Mouse (Mus musculus) heart, adult 11 months (tissue): ENCODE measurements around the gene Srpk1.

ENCODE experiments used
- DNase-seq: peaks from one replicate; pipeline ENCODE4 v3.0.0; 2022

Gene Srpk1

GRCm38 (mm10) chr17:28622300-28622759 lies at the start of gene Srpk1:
Srpk1 (minus strand) TSS chr17:28622709.
- DNase-seq: peak; percentile 99

- no peak for DNase-seq
These were observed 37.1 kb upstream of the Srpk1 start for GRCm38 (mm10) chr17:28659564-28659963.

GRCm38 (mm10) chr17:28657936-28658335 lies 35.4 kb upstream of the Srpk1 start:
- DNase-seq: no peak

- DNase-seq: no peak
These were observed 27.8 kb upstream of the Srpk1 start for GRCm38 (mm10) chr17:28650268-28650667.

- DNase-seq: no peak
These were observed 26.3 kb upstream of the Srpk1 start for GRCm38 (mm10) chr17:28648607-28649370.

- DNase-seq: no peak
These were observed 23.7 kb upstream of the Srpk1 start for GRCm38 (mm10) chr17:28646221-28646620.

- DNase-seq: no peak
These were observed 21.6 kb upstream of the Srpk1 start for GRCm38 (mm10) chr17:28644112-28644511.

GRCm38 (mm10) chr17:28643697-28644096 lies 21.2 kb upstream of the Srpk1 start:
- no peak for DNase-seq

- no peak for DNase-seq
These were observed 17.6 kb upstream of the Srpk1 start for GRCm38 (mm10) chr17:28640113-28640512.

- DNase-seq: no peak
These were observed 15.5 kb upstream of the Srpk1 start for GRCm38 (mm10) chr17:28637711-28638690.

- DNase-seq: no peak
These were observed 13.3 kb upstream of the Srpk1 start for GRCm38 (mm10) chr17:28635842-28636241.

GRCm38 (mm10) chr17:28629125-28629524 lies 6.6 kb upstream of the Srpk1 start:
- no peak for DNase-seq

- DNase-seq: no peak
These were observed 6.0 kb upstream of the Srpk1 start for GRCm38 (mm10) chr17:28628248-28629124.

- no peak for DNase-seq
These were observed 4.4 kb upstream of the Srpk1 start for GRCm38 (mm10) chr17:28626937-28627336.

GRCm38 (mm10) chr17:28625327-28625726 lies 2.8 kb upstream of the Srpk1 start:
- no peak for DNase-seq

GRCm38 (mm10) chr17:28624841-28625240 lies 2.3 kb upstream of the Srpk1 start:
- DNase-seq: no peak

- peak; percentile 97 for DNase-seq
These were observed 869 bp downstream of the Srpk1 start for GRCm38 (mm10) chr17:28621381-28622299.

- DNase-seq: no peak
These were observed 3.7 kb downstream of the Srpk1 start for GRCm38 (mm10) chr17:28618775-28619174.

GRCm38 (mm10) chr17:28618124-28618523 lies 4.4 kb downstream of the Srpk1 start:
- DNase-seq: no peak

GRCm38 (mm10) chr17:28617636-28618035 lies 4.9 kb downstream of the Srpk1 start:
- DNase-seq: no peak

- no peak for DNase-seq
These were observed 7.2 kb downstream of the Srpk1 start for GRCm38 (mm10) chr17:28615332-28615731.
